Mouse (Mus musculus): ENCODE measurements around the gene Cdc40. TPM values are rescaled to one million over a fixed set of nuclear protein-coding genes. Genes with fewer than 3 reads are reported as not detected.

The Cdc40 gene
- total and polyA plus RNA-seq, 2 experiments from 2014 or later, result 18.0 to 19.0 TPM

DNA sequence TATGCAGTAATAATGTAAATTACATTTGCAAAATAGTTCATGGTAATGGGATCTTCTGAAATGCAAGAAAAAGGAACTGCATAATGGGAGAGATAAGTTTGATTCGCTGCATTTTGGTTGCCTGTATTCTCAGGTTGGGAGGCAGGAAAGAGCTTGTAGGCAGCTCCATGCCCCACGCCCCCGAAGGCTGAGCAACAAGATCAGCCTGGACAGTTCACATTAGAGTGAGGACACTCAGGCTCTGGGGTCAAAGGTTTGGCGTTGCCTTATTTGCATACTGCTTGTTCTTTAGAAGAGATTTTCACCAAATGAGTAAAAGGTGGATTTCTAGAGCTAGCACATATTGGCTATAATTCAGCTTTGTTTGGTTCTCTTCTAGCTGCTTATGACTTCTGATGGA, 76.9 kb downstream of the Cdc40 start:
- no peak for ATAC-seq (ENCODE audit: insufficient read depth, low read depth)
- Histone ChIP-seq H3K27me3 (ENCODE audit: control insufficient read depth, insufficient read depth, low read length) (no peaks in the 10 kb centered on the region), H3K4me3 (ENCODE audit: low read depth, low read length) (no peak overlapping the region), H3K4me1 (ENCODE audit: control insufficient read depth, insufficient read depth) (no peaks in the 10 kb centered on the region), H3K36me3 (replicated peaks; ENCODE audit: control insufficient read depth, insufficient read depth, low read length) (no peaks in the 10 kb centered on the region), H3K9me3 (replicated peaks; ENCODE audit: control insufficient read depth, low read length) (no peaks in the 10 kb centered on the region), H3K9ac (replicated peaks; ENCODE audit: low read depth, low read length) (no peak overlapping the region), H3K27ac (ENCODE audit: low read depth) (no peak overlapping the region), H3K4me2 (ENCODE audit: low read depth, low read length) (no peak overlapping the region)
- TF ChIP-seq EP300 (IDR thresholded peaks at IDR 0.05; ENCODE audit: low read depth), result no peak
- no peak for TF ChIP-seq CTCF (IDR thresholded peaks at IDR 0.05; ENCODE audit: low read depth)
- DNase-seq (ENCODE audit: low spot score), result no peak
- WGBS, result 90% methylated on average over 4 of the region's 4 CpGs

DNA sequence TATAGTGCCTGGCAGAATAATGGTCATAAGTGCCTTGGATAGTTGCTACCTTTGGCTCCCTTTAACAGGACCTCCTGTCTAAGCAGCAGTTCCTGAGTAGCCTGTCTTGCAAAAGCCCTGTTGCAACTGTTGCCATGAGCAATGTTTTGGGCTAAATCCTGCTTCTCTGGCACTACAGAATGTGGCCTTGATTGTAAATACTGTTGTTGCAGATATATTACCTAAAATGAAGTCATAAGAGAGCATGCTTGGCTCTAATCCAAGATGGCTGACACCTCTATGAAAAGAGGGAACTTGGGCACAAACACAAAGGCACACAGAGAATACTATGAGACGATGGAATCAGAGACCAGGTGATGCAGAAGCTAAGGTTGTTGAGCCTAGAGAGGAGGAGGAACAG, 77.9 kb downstream of the Cdc40 start:
- Histone ChIP-seq H3K9me3 (replicated peaks; ENCODE audit: control insufficient read depth, low read length) (no peaks in the 10 kb centered on the region), H3K27ac (ENCODE audit: low read depth) (no peak overlapping the region), H3K4me1 (ENCODE audit: control insufficient read depth, insufficient read depth) (no peaks in the 10 kb centered on the region), H3K9ac (replicated peaks; ENCODE audit: low read depth, low read length) (no peak overlapping the region), H3K4me2 (ENCODE audit: low read depth, low read length) (no peak overlapping the region), H3K36me3 (replicated peaks; ENCODE audit: control insufficient read depth, insufficient read depth, low read length) (no peaks in the 10 kb centered on the region), H3K27me3 (ENCODE audit: control insufficient read depth, insufficient read depth, low read length) (no peaks in the 10 kb centered on the region), H3K4me3 (ENCODE audit: low read depth, low read length) (no peak overlapping the region)
- no peak for TF ChIP-seq EP300 (IDR thresholded peaks at IDR 0.05; ENCODE audit: low read depth)
- no peak for TF ChIP-seq CTCF (IDR thresholded peaks at IDR 0.05; ENCODE audit: low read depth)
- 80% methylated on average over 1 of the region's 1 CpGs for WGBS
- DNase-seq (ENCODE audit: low spot score) (no peak), ATAC-seq (ENCODE audit: insufficient read depth, low read depth) (no peak)

GRCm38 (mm10) chr10:40792115-40792514, 91.0 kb downstream of the Cdc40 start:
- no peak for DNase-seq (ENCODE audit: low spot score)
- H3K4me1 ChIP-seq (ENCODE audit: control insufficient read depth, insufficient read depth), result no peaks in the 10 kb centered on the region
- H3K27ac ChIP-seq (ENCODE audit: low read depth), result no peak overlapping the region
- no peak overlapping the region for H3K4me2 ChIP-seq (ENCODE audit: low read depth, low read length)
- TF ChIP-seq EP300 (IDR thresholded peaks at IDR 0.05; ENCODE audit: low read depth) (no peak), CTCF (IDR thresholded peaks at IDR 0.05; ENCODE audit: low read depth) (no peak)
- no peak for ATAC-seq (ENCODE audit: insufficient read depth, low read depth)
- no peaks in the 10 kb centered on the region for H3K9me3 ChIP-seq (replicated peaks; ENCODE audit: control insufficient read depth, low read length)
- H3K4me3 ChIP-seq (ENCODE audit: low read depth, low read length), result no peak overlapping the region
- no peaks in the 10 kb centered on the region for H3K36me3 ChIP-seq (replicated peaks; ENCODE audit: control insufficient read depth, insufficient read depth, low read length)
- no peaks in the 10 kb centered on the region for H3K27me3 ChIP-seq (ENCODE audit: control insufficient read depth, insufficient read depth, low read length)
- 78% methylated on average over 3 of the region's 3 CpGs for WGBS
- no peak overlapping the region for H3K9ac ChIP-seq (replicated peaks; ENCODE audit: low read depth, low read length)

DNA sequence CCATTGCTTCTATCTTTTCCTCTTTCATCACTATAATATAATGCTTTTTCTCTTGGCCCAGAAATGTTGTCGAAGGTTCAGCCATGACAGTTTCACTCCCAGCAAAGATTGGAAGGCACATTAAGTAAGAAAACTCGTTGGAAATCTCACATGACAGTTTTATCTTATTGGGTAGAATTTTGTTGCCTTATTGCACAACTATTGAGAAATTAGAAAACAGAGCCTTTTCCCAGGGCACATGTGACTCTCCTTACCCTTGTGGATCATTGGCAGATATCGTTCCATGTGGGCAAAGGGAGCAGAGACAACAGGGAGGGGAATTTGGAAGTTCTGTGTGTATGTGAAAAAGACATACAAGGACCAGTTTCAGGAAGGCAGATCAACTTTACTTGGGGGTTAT, 92.7 kb downstream of the Cdc40 start:
- no peaks in the 10 kb centered on the region for H3K4me1 ChIP-seq (ENCODE audit: control insufficient read depth, insufficient read depth)
- WGBS, result 66% methylated on average over 3 of the region's 3 CpGs
- H3K4me3 ChIP-seq (ENCODE audit: low read depth, low read length), result no peak overlapping the region
- H3K9ac ChIP-seq (replicated peaks; ENCODE audit: low read depth, low read length), result no peak overlapping the region
- DNase-seq (ENCODE audit: low spot score) (no peak), ATAC-seq (ENCODE audit: insufficient read depth, low read depth) (no peak)
- no peak overlapping the region for H3K27ac ChIP-seq (ENCODE audit: low read depth)
- no peaks in the 10 kb centered on the region for H3K9me3 ChIP-seq (replicated peaks; ENCODE audit: control insufficient read depth, low read length)
- H3K27me3 ChIP-seq (ENCODE audit: control insufficient read depth, insufficient read depth, low read length), result no peaks in the 10 kb centered on the region
- H3K4me2 ChIP-seq (ENCODE audit: low read depth, low read length), result no peak overlapping the region
- TF ChIP-seq EP300 (IDR thresholded peaks at IDR 0.05; ENCODE audit: low read depth) (no peak), CTCF (IDR thresholded peaks at IDR 0.05; ENCODE audit: low read depth) (no peak)
- H3K36me3 ChIP-seq (replicated peaks; ENCODE audit: control insufficient read depth, insufficient read depth, low read length), result no peaks in the 10 kb centered on the region

Other genes starting within 250 kb of the Cdc40 start
- 0.43 and 4.7 TPM in 2 replicates for gene Mettl24, start 200.0 kb downstream of the Cdc40 start, total RNA-seq (2014; rRNA removed; ENCODE audit: low replicate concordance)
- 2.9 and 3.0 TPM in 2 replicates for gene Mettl24, start 200.0 kb downstream of the Cdc40 start, polyA plus RNA-seq (2015; fragmentation: Nextera tagmentation; extraction: Ambion mirVana)
- gene Wasf1, start 164 bp upstream of the Cdc40 start, total RNA-seq (2014; rRNA removed; ENCODE audit: low replicate concordance), result 0.66 and 1.8 TPM in 2 replicates
- 4.6 and 4.9 TPM in 2 replicates for gene Wasf1, start 164 bp upstream of the Cdc40 start, polyA plus RNA-seq (2015; fragmentation: Nextera tagmentation; extraction: Ambion mirVana)
- gene Gpr6, start 189.0 kb upstream of the Cdc40 start, total RNA-seq (2014; rRNA removed; ENCODE audit: low replicate concordance), result not detected in 2 replicates
- not detected in 2 replicates for gene Gpr6, start 189.0 kb upstream of the Cdc40 start, polyA plus RNA-seq (2015; fragmentation: Nextera tagmentation; extraction: Ambion mirVana)

Measured in heart, postnatal 0 days (tissue).